Mouse (Mus musculus) left cerebral cortex, postnatal 14 days (tissue): ENCODE results near the gene 9530053A07Rik. TPM values are rescaled to one million over a fixed set of nuclear protein-coding genes. Genes with fewer than 3 reads are reported as not detected.
"Not testable (repeated sequence)": the region's sequence is repeated elsewhere in the genome, so short reads cannot be mapped to it uniquely, and the experiment has no call there.

Experiments used
- DNase-seq, 2 experiments: peaks; one replicate each; pipeline ENCODE4 v3.0.0; 2021 to 2022; ENCODE audit warnings: low spot score in 2 of 2, mixed read lengths in 1 of 2
- intact Hi-C: fragments of 180-260 bp; cut with DNase I; formaldehyde crosslinking; loops from one replicate; pipeline ENCODE4 v1.15.1; 2025
- long read RNA-seq, 2 experiments: library from polyadenylated mRNA; stranded (forward); transcript quantifications; one replicate each; pipeline ENCODE4 v2.0.0; 2021
- total RNA-seq, 2 experiments: library from RNA; stranded (reverse); gene quantifications; 2 replicates each; pipeline ENCODE4 v1.2.3; 2021

9530053A07Rik gene
- total RNA-seq, result not detected
- long read RNA-seq, experiment 1, result 0 reads
- long read RNA-seq, experiment 2, result 0 reads

DNA sequence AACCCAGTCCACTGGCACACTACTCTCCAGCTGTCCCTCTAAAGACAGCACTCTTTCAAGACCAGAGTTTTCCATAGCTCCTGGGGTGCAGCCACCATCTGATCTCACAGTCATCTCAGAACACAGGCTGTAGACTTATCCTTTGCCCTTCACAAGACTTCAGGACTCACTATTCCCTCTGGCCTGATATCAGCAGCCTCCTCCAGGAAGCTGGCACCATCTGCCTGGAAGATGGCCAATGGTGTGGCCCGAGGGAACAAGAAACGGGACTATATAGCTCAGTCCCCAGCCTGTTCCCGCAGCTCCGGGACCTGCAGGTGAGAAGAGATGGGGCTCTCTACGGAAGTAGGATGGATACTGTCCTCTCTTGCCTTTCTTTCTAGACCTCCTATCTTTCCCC lies at the start of gene 9530053A07Rik:
TSS of gene 9530053A07Rik (plus strand) at position 301 of the 400 bp plus-strand sequence.
- intact Hi-C loops, result no loop called here
- no peak for DNase-seq

DNA sequence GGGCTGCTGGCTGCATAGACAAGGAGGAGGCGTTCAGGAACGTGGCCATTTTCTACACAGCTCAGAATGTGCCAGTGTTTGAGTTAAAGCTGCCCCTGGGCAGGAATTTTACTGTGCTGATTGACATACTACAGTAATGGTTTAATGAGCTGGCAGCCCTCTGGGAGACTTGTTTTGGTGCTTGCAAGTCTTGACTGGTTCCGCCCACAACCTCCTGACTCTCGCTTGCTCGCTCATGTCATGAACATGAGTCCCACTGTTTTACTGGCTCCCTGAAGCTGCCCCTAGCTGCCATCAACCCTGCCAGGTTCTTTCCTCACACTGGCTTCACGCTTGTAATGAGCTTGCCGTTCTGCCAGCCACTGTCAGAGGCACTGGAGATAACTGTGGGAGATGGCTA lies 45.1 kb upstream of the 9530053A07Rik start:
- intact Hi-C loops, result no loop called here
- DNase-seq, result peak; percentile 6 to 62

DNA sequence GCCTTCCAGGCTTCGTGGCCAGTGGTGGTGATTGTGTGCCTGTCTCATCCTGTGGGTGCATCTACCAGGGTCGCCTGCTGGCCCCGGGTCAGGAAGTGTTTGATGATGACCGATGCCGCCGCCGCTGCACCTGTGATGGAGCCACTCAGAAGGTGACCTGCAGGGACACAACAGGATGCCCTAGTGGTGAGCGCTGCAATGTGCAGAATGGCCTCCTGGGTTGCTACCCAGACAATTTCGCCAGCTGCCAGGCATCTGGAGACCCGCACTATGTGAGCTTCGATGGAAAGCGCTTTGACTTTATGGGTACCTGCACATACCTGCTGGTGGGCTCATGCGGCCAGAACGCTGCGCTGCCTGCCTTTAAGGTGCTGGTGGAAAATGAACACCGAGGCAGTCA lies 43.0 kb upstream of the 9530053A07Rik start:
- no peak for DNase-seq
- intact Hi-C loops, result no loop called here

DNA sequence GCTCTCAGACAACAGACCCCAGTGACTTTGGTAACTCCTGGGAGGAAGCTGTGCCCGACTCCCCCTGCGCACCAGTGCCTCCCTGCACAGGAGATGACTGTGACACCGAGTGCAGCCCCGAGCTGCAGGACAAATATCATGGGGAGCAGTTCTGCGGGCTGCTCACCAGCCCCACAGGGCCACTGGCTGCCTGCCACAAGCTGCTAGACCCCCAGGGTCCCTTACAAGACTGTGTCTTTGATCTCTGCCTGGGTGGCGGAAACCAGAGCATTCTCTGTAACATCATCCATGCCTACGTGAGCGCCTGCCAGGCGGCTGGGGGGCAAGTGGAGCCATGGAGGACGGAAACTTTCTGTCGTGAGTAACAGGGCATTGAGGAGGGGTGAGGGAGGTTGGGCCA lies 35.7 kb upstream of the 9530053A07Rik start:
- no peak for DNase-seq
- intact Hi-C loops, result no loop called here

DNA sequence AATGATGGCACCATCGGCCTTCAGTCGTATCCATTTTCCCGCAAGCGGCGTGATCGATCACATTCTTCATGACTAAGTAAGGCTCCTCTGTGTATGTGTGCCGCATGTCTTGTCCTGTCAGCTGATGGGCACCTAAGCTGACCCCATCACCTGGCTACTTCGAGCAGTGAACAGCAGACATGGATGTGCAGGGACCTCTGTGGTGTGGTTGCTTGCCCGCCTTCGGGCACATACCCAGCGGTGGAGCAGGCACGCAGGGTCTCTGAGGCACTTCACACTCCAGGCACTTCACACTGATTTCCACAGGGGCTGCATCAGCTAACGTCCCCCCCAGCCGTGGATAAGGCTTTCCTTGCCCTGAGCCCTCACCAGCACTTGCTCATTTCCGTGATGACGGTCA lies 30.2 kb upstream of the 9530053A07Rik start:
- no peak for DNase-seq

DNA sequence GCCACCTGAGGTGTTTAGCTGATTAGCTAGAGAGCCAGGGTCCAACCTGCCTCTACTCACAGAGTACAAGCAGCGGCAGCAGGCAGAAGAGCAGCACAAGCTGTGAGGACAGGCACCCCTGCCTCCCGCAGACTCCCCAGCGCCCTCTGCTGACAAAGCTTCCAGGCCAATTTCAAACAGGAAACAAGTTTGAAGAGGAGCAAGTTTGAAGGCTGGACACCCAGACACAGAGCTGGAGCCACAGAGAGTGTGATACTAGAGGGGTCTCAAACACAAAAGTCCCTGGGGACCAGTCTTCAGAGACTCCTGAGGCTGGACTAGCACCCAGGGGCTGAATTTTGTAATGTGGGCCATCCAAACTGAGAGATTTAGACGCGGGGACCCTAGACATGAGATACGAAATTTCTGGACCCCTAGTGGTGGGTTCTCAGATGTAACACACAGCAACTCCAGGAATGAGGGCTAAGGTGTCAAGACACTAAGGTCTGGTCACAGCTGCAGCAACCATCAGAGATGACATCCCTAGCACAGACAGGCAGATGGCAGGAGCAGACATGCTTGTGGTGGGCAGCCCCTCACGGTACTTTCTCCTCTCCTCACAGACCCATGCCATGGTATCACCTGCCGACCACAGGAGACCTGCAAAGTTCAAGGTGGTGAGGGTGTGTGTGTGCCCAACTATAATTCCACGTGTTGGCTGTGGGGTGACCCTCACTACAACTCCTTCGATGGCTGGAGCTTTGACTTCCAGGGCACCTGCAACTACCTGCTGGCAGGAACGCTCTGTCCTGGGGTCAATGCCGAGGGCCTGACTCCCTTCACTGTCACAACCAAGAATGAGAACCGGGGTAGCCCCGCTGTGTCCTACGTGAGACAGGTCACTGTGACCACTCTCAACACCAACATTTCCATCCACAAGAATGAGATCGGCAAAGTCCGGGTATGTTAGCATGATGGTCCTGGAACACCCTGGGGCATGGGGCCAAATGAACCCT lies 28.4 kb upstream of the 9530053A07Rik start:
- intact Hi-C loops, result loop anchor here (5.0 kb wide), 1 partner anchor 49 kb away; the partner anchor contains the start of gene Psmc4
- peak in 1 of 2 experiments; percentile 7 for DNase-seq

More for the DNA sequence above, 30.2 kb upstream of the 9530053A07Rik start:
- intact Hi-C loops, result no loop called here

DNA sequence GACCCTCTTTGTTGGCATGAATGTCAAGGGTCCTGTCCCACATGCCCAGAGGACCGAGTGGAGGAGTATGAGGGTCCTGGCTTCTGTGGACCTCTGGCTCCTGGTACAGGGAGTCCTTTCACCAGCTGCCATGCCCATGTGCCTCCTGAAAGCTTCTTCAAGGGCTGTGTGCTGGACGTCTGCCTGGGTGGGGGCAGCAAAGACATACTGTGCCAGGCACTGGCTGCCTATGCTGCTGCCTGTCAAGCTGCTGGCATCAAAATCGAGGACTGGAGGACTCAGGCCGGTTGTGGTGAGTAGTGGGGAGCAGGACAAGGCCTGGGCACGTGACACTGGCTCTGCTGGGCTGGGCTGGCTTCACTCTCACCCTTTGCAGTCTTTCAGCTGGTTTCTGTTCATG lies 26.3 kb upstream of the 9530053A07Rik start:
- intact Hi-C loops, result loop anchor here (5.0 kb wide), 1 partner anchor 51 kb away; the partner anchor contains the start of gene Psmc4
- DNase-seq, result peak in 1 of 2 experiments; percentile 23

DNA sequence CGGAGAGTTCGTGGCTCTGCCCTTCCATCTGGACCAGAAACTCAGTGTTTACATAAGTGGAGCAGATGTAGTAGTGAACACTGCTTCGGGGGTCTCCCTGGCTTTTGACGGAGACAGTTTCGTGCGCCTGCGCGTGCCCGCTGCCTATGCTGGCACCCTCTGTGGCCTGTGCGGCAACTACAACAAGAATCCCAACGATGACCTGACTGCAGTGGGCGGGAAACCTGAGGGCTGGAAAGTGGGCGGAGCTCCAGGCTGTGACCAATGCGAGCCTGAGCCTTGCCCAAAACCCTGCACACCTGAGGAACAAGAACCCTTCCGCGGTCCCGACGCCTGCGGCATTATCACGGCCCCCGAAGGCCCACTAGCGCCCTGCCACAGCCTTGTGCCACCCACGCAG lies 24.6 kb upstream of the 9530053A07Rik start:
- peak in 1 of 2 experiments; percentile 8 for DNase-seq
- intact Hi-C loops, result loop anchor here (5.0 kb wide), 1 partner anchor 52 kb away; the partner anchor contains the start of gene Psmc4

DNA sequence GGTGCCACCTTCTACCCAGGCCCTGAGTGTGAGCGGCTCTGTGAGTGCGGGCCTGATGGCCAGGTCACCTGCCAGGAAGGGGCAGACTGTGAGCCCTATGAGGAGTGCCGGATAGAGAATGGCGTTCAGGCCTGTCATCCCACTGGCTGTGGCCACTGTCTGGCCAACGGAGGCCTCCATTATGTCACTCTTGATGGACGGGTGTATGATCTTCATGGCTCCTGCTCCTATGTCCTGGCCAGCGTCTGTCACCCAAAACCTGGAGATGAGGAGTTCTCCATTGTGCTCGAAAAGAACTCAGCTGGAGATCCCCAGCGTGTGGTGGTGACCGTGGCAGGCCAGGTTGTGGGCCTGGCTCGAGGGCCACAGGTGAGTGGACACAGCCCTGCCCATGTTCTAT lies 23.0 kb upstream of the 9530053A07Rik start:
- intact Hi-C loops, result no loop called here
- no peak for DNase-seq

DNA sequence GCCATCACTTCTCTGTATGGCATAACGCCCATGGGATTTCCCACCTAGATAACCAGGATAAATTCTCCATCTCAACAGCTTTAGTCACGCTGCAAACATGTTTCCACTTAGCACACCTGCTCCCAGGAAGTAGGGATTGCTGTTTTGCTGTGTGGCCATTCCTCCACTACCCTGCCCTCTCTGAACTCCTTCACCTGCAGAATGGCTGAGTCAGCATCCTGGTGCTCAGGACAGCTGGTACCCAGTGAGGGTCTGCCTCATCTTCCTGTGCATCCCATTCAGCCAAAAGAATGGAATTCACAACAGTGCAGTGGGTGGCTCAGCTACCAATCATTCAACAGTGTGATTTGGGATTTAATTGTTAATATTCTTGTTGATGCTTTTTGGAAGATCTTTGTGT lies 14.6 kb upstream of the 9530053A07Rik start:
- intact Hi-C loops, result no loop called here
- DNase-seq, result no peak

DNA sequence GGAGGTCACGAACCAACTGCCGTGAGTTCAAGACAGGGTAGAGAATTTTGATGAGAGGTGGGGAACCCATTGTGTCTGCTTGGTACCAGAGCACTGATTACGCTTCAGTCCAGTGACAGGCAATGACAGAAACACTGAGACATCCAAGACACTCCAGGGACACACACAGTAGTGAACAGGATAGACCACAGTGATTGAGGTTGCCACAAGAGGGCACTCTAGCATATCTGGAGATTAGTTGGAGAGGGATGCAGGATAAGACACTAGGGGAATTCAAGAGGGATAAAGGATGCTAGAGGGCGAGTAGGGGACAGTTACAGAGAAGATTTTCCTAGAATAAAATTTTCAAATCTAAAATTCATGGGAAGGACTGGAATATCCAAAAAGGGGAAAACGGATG lies 8.3 kb downstream of the 9530053A07Rik start:
- intact Hi-C loops, result no loop called here

DNA sequence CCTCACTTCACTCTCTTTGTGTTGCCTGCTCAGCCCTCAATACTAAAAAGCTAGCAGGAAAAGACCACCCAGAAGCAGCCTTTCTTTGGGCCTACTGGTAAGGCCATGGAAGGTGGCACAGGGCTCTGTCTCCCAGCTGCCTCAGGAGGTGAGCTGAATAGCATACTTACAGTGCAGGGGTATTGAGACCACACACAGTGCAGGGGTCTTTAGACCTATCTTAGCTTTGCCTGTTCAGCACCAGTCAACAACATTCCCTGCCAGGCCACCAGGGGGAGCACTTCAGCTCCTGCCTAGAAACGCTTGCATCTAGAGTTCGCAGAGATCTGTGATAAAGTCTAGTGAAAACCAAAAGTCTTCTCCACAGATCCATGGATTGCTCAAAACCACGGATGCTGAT lies 19.0 kb downstream of the 9530053A07Rik start:
- DNase-seq, result peak; percentile 38 to 67
- intact Hi-C loops, result no loop called here

More for the DNA sequence above, 8.3 kb downstream of the 9530053A07Rik start:
- peak; percentile 50 to 52 for DNase-seq

DNA sequence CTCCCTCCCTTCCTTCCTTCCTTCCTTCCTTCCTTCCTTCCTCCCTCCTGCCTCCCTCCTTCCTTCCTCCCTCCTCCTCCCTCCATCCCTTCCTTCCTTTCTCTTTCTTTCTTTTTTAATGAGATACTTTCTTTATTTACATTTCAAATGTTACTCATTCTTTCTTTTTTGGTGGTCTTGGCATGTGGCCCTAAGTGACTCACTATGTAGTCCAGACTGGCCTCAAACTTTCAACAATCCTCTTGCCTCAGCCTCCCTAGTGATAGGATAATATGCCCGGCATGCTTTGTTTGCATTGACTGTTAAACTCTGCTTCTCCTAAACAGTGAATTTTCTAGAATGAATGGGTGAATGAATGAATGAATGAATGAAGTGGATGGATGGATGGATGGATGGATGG lies 20.6 kb downstream of the 9530053A07Rik start:
- intact Hi-C loops, result loop anchor here (5.0 kb wide), 1 partner anchor 98 kb away; the partner anchor contains the start of gene Psmc4
- DNase-seq, result no peak

DNA sequence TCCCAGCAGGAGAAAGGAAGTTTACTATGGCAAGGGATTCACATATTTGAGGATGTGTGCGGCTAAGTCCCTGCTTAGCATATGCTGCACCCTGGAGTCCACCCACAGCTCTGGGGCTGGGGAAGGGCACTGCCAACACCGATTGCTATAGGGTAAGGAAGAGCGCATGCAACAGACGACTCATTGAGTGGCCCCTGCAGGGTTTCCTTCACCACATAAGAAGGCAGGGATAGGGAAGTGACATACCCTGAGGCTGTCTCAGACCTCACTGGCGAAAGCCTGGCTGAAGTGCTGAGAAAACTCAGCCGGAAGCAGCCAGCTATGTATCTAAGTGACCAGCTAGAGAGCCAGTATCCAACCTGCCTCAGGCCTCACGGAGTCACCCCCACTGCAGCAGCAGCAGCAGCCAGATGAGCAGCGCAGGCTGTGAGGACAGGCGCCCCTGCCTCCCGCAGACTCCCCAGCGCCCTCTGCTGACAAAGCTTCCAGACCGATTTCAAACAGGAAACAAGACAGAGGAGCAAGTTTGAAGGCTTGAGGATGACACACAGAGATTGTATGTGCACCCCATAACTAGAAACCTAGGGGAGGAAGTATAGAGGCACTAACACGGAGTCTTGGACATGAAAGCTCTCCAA lies 22.4 kb downstream of the 9530053A07Rik start:
- intact Hi-C loops, result loop anchor here (5.0 kb wide), 1 partner anchor 99 kb away; the partner anchor contains the start of gene Psmc4
- DNase-seq, result peak; percentile 22 to 56

DNA sequence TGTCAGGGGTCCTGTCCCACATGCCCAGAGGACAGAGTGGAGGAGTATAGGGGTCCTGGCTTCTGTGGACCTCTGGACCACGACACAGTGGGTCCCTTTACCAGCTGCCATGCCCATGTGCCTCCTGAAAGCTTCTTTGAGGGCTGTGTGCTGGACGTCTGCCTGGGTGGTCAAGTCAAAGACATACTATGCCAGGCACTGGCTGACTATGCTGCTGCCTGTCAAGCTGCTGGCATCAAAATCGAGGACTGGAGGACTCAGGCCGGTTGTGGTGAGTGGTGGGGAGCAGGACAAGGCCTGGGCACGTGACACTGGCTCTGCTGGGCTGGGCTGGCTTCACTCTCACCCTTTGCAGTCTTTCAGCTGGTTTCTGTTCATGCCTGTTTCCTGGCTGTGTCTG lies 24.3 kb downstream of the 9530053A07Rik start:
- intact Hi-C loops, result loop anchor here (5.0 kb wide), 1 partner anchor 101 kb away; the partner anchor contains the start of gene Psmc4
- DNase-seq, result not testable (repeated sequence)

DNA sequence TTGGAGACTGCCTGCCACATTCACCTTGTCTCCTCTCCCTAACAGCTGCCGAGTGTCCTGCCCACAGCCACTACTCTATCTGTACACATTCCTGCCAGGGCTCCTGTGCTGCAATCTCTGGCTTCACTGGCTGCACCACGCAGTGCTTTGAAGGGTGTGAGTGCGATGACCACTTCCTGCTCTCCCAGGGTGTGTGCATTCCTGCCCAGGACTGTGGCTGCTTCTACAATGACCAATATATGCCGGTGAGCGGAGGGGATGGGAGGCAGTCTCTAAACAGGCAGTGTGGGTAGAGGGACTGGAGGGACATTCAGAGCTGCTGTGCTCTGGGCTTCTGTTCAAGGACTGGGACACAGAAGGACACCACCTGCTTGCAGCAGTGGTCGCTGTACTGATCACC lies 30.0 kb downstream of the 9530053A07Rik start:
- intact Hi-C loops, result no loop called here
- DNase-seq, result no peak

DNA sequence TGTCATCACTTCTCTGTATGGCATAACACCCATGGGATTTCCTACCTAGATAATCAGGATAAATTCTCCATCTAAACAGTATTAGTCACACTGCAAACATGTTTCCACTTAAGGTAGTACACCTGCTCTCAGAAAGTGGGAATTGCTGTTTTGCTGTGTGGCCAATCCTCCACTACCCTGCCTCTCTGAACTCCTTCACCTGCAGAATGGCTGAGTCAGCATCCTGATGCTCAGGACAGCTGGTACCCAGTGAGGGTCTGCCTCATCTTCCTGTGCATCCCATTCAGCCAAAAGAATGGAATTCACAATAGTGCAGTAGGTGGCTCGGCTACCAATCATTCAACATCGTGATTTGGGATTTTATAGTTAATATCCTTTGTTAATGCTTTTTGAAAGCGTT lies 30.6 kb downstream of the 9530053A07Rik start:
- intact Hi-C loops, result loop anchor here (5.0 kb wide), 1 partner anchor 57 kb away; no protein-coding TSS in a partner anchor
- DNase-seq, result no peak

DNA sequence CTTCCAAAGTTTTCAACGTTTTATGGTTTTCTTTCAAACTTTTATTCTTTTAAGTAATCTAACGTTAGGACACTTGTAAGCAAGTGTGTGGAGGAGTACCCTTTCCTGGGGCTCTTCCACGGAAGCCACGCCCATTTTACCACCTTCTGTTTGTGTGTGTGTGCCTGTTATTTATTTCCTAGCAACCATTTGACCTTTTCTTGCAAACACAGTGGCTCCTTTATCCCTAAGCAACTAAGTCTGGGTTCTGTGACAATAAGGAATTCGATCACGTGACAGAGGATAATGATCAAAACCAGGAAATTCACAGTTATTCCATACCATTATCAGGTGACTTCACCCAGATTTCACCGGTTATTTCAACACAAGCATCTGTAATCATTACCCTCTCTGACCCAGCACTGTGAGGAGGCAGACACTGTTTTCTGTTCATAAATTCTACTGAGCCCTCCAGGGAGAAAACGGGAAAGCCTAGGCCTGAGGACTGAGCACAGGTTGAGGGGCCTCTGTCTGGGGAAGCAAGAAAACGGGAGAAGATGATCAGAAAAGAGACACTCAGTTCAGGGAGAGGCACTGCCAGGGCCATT lies 32.0 kb downstream of the 9530053A07Rik start:
- intact Hi-C loops, result loop anchor here (5.0 kb wide), 1 partner anchor 56 kb away; no protein-coding TSS in a partner anchor
- DNase-seq, result no peak

DNA sequence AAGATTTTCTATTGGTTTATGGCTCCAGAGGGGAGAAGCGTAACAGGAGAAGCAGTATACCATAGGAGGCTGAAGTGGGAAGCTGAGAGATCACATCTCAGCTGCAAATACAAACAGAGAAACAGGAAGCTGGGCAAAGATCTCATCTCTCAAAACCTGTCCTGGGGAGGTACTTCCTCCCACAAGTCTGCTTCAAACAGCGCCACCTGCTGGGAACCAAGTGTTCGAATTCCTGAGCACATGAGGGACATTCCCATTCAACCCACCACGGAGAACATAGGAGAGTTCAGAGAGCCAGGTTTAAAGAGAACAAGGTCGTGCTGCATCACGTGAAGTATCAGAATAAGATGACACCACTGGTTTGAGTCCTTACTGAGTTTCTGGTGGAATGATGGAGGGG lies 36.1 kb downstream of the 9530053A07Rik start:
- intact Hi-C loops, result no loop called here
- no peak for DNase-seq
